Mouse (Mus musculus) lung, embryonic 15.5 days (tissue): ENCODE data around the gene Sik2. TPM values are rescaled to one million over a fixed set of nuclear protein-coding genes. Genes with fewer than 3 reads are reported as not detected.

Experiments
- ATAC-seq: fragments of 200-750 bp; cut with Nextera tagmentation; 2 replicates; pipeline ENCODE4 v1.8.0; 2017; ENCODE audit warnings: moderate number of reproducible peaks, borderline replicate concordance; ENCODE audit not compliant: low FRiP score, low TSS enrichment; ENCODE audit errors: extremely low read depth
- H3K27ac ChIP-seq: fragments of 300-500 bp; sonication (generic); 2 replicates; pipeline ENCODE4 v1.5.1; 2015; ENCODE audit warnings: moderate library complexity, mild to moderate bottlenecking, inconsistent platforms
- H3K27me3 ChIP-seq: fragments of 300-500 bp; sonication (generic); 2 replicates; pipeline ENCODE4 v1.6.1; 2015; ENCODE audit warnings: inconsistent platforms
- H3K36me3 ChIP-seq: fragments of 300-500 bp; sonication (generic); 2 replicates; pipeline ENCODE4 v1.6.1; 2015; ENCODE audit warnings: inconsistent platforms
- H3K4me1 ChIP-seq: fragments of 300-500 bp; sonication (generic); 2 replicates; pipeline ENCODE4 v1.6.1; 2015; ENCODE audit warnings: inconsistent platforms
- H3K4me2 ChIP-seq: fragments of 300-500 bp; sonication (generic); 2 replicates; pipeline ENCODE4 v1.6.1; 2015; ENCODE audit warnings: inconsistent platforms, mild to moderate bottlenecking, moderate library complexity
- H3K4me3 ChIP-seq: fragments of 300-500 bp; sonication (generic); 2 replicates; pipeline ENCODE4 v1.5.1; 2015; ENCODE audit warnings: mild to moderate bottlenecking, inconsistent platforms
- H3K9ac ChIP-seq: fragments of 300-500 bp; sonication (generic); 2 replicates; pipeline ENCODE4 v1.6.1; 2015; ENCODE audit warnings: inconsistent platforms
- H3K9me3 ChIP-seq: fragments of 300-500 bp; sonication (generic); 2 replicates; pipeline ENCODE4 v1.6.1; 2016; ENCODE audit warnings: inconsistent platforms
- WGBS: fragments of 180-500 bp; shearing (Covaris S2); methylation state at CpG from one replicate; pipeline ENCODE4 v1.1.7; 2015; 5-methylcytosine and 5-hydroxymethylcytosine counted together
- polyA plus RNA-seq: library from polyadenylated mRNA; unstranded; fragments of >200 nt; fragmentation: Nextera tagmentation; extraction: Ambion mirVana; gene quantifications from 2 replicates; pipeline ENCODE4 v1.2.1, GENCODE M21; 2015

Sik2 gene
- polyA plus RNA-seq, 1 experiment from 2014 or later: 14.5 TPM

DNA sequence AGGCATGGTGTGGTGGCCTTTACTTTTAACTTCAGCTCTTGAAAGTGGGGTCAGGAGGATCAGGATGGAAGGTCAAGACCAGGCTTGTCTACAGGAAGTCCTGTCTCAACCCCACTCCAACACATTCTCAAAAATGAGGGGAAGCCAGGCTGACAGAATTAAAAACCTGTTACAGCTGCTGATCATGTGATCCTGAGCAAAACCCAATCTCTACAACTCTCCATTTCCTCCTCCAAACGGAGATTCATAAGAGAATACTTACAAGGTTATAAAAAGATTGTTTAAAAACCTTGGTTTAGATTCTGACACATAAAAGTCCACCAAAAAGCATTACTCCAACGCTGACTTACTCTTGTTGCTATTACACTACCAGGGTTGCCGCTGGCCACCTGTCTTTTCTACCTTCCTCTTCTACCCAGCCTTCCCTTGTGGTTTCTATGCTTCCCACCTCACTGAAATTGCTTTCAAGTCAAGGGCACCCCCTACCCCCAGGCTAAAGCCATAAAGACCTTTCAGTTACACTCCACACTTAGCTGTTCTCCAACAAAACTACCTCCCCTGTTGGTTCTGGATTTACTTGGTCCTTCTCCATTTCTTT, 67.0 kb downstream of the Sik2 start:
- Histone ChIP-seq H3K27me3 (no peaks in the 10 kb centered on the region), H3K36me3 (no peaks in the 10 kb centered on the region), H3K4me3 (no peak overlapping the region), H3K9me3 (no peaks in the 10 kb centered on the region), H3K4me1 (no peaks in the 10 kb centered on the region), H3K27ac (no peak overlapping the region), H3K4me2 (no peak overlapping the region), H3K9ac (no peak overlapping the region)
- ATAC-seq: no peak
- WGBS: 71% methylated on average over 3 of the region's 3 CpGs

DNA sequence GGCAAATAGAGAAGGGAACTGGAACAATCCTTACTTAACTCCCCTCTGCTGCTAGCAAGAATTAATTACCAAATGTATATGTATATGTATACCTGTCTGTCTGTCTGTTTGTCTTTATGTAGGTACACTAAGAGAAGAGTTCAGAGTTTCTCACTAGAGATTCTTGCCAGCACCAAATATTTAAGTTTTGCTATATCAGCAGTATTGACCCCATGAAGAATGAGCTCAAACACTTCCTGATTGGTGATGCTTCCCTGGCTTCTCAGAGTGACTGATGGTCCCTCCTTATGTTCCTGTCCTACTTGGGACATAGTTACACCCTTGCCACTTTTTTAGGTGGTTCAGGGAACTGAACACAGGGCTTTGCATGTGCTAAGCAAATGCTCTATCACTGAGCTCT, 78.9 kb downstream of the Sik2 start:
- no peak overlapping the region for H3K27ac ChIP-seq
- no peak overlapping the region for H3K9ac ChIP-seq
- no peak overlapping the region for H3K4me3 ChIP-seq
- H3K36me3 ChIP-seq: peaks cover 10% of the 10 kb centered on the region; the same call in 1 of the 2 replicates
- H3K4me1 ChIP-seq: no peaks in the 10 kb centered on the region
- no peak overlapping the region for H3K4me2 ChIP-seq
- no peaks in the 10 kb centered on the region for H3K27me3 ChIP-seq
- ATAC-seq: no peak
- no peaks in the 10 kb centered on the region for H3K9me3 ChIP-seq

DNA sequence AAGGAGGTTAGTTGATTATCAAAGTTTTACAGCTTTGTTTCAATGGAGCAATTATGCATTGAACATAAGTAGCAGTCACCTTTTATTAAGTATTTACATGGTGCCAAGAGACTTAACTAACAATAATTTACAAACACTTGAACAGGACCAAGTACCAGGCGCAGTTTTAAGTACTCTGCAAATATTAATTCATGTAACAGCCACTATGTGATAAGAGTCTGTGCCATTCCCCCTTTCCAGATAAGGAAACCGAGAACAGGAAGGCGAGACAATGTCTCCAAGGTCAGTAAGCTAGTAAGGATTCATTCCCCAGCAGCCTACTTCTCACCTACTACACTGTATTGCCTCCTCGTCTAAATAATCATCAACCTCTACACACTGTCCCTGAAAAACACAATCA, 83.1 kb downstream of the Sik2 start:
- Histone ChIP-seq H3K4me2 (no peak overlapping the region), H3K4me3 (no peak overlapping the region), H3K9ac (no peak overlapping the region), H3K9me3 (no peaks in the 10 kb centered on the region), H3K27ac (no peak overlapping the region), H3K27me3 (no peaks in the 10 kb centered on the region), H3K4me1 (peaks cover 17% of the 10 kb centered on the region; the same call in 1 of the 2 replicates), H3K36me3 (no peaks in the 10 kb centered on the region)
- 47% methylated on average over 4 of the region's 4 CpGs for WGBS
- no peak for ATAC-seq

DNA sequence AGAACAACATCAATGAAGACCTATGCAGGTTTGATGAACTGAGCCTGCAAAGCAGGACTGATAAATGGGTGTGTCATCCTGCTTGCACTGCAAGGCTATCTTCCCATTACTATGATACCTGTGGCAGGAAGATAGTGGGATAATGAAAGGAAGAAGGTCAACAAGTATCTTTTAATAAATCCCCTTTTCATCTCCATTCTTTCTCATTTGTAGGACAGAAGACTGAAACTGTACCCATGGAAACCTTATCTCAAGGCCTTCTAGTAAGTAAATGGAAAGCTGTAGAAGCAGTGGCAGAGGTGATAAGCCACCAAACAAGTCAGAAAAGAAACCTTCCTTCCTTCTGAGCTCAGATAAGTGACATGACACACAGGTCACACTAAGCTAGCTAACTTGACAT, 84.4 kb downstream of the Sik2 start:
- H3K9ac ChIP-seq: no peak overlapping the region
- ATAC-seq: no peak
- peaks cover 20% of the 10 kb centered on the region; the same call in 1 of the 2 replicates for H3K4me1 ChIP-seq
- H3K27ac ChIP-seq: no peak overlapping the region
- no peaks in the 10 kb centered on the region for H3K9me3 ChIP-seq
- no peak overlapping the region for H3K4me2 ChIP-seq
- no peaks in the 10 kb centered on the region for H3K36me3 ChIP-seq
- peaks cover under 1% of the 10 kb centered on the region; the same call in 1 of the 2 replicates for H3K27me3 ChIP-seq
- no peak overlapping the region for H3K4me3 ChIP-seq

DNA sequence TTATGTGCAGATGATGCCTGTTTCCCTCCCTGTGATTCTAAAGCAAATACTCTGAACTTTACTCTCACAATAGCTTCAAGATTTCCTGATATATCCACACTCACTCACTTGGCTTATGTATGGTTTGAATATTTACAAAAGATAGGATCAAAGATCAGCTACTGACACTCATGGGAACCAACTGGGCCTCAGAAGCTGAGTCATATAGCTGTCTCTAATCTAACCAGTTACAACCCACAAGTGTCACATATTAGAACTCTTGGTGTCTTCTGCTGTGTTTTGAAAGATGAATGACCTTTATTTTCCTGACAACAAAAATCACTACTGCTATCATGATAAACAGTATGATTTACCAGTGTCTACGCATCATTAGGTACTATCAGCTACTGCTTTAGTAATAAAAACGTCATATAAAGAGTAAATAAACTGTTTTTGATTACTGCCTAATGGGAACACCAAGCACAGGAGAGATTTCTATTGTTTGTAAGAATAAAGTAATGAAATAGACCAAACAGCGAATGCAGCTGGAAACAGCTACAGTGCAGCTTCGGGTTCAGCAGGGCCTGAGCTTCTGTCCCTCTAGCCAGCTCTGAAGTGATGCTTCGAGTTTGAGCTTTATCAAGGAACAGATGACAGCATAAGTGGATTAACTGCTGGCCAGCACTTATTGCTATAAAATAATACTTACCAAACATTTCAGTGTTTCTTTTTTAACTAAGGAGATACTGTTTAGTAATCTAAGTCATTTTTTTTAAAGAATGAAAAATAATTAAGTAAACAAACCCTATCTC, 86.3 kb downstream of the Sik2 start:
- no peak for ATAC-seq

DNA sequence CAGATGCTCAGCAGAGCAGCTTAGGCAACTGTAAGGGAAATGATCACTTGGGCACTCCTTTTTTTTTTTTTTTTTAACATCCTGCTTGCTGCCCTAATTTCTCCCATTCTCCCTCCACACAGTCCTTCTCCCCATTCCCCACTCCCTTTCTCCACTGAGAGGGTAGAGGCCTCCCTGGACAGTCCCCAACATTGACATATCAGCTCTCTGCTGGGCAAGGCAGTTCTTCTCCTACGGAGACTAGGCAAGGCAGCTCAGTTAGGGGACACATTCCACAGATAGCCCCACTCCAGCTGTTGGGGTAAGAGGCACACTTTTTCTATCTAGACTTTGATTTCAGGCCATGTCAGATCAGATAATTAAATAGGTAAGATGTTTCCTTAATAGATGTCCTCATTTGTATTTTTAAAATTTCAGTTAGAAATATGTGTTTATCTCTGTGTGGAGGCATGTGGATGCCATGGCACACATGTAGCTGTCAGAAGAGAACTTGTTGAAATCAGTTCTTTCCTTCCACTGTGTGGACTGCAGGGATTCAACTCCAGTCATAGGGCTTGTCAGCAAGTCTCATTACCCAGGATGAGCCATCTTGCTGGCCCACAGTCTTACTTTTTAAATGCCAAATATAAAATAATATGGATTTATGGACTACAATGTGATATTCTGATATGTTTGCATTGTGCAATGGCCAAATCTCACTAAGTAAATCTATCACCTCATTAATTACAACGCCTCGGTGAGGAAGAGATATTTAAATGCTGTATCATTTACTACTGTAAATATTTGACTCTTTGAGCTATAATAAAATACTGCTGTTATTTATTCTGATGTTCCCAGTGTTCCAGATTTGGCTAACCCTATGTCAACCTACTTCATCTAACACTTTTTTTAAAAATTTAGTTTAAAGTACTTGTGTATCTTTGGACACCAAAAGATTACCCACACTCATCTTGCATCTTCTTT, 87.7 kb downstream of the Sik2 start:
- WGBS: 40% methylated on average over 3 of the region's 3 CpGs
- no peak overlapping the region for H3K4me3 ChIP-seq
- no peaks in the 10 kb centered on the region for H3K36me3 ChIP-seq
- peaks cover 11% of the 10 kb centered on the region; the same call in 1 of the 2 replicates for H3K27me3 ChIP-seq
- no peak overlapping the region for H3K9ac ChIP-seq
- H3K9me3 ChIP-seq: no peaks in the 10 kb centered on the region
- peaks cover 20% of the 10 kb centered on the region; the same call in 1 of the 2 replicates for H3K4me1 ChIP-seq
- H3K4me2 ChIP-seq: no peak overlapping the region
- H3K27ac ChIP-seq: no peak overlapping the region
- peak; percentile 77; the same call in 1 of the 2 replicates for ATAC-seq

More for the DNA sequence above, 86.3 kb downstream of the Sik2 start:
- no peak overlapping the region for H3K4me2 ChIP-seq
- peaks cover 20% of the 10 kb centered on the region; the same call in 1 of the 2 replicates for H3K4me1 ChIP-seq
- no peaks in the 10 kb centered on the region for H3K36me3 ChIP-seq
- no peak overlapping the region for H3K27ac ChIP-seq
- H3K27me3 ChIP-seq: peaks cover 11% of the 10 kb centered on the region; the same call in 1 of the 2 replicates
- no peak overlapping the region for H3K4me3 ChIP-seq
- no peaks in the 10 kb centered on the region for H3K9me3 ChIP-seq
- no peak overlapping the region for H3K9ac ChIP-seq
- WGBS: 39% methylated on average over 5 of the region's 5 CpGs

DNA sequence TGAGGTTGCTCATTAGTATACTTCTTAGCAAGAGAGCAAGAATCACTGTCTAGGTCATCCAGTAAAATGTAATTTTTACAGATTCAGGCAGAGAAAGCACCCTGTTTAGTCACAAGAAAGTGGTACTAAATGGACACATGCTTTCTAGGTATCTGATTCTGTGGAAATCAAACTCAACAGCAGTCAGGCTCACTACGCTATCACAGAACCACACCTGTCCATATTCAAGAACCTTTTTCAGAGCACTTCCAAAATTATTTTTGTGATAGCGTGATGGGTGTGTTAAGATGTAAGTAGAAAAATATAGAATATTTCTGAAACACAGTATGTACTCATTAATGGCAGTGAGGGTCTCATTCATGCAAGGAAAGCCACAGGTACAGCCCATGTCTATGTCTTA, 89.3 kb downstream of the Sik2 start:
- Histone ChIP-seq H3K9ac (no peak overlapping the region), H3K36me3 (no peaks in the 10 kb centered on the region), H3K27me3 (peaks cover 11% of the 10 kb centered on the region; the same call in 1 of the 2 replicates), H3K4me3 (no peak overlapping the region), H3K9me3 (no peaks in the 10 kb centered on the region), H3K27ac (no peak overlapping the region), H3K4me1 (peaks cover 20% of the 10 kb centered on the region; the same call in 1 of the 2 replicates), H3K4me2 (no peak overlapping the region)
- no peak for ATAC-seq
- 94% methylated on average over 2 of the region's 2 CpGs for WGBS

DNA sequence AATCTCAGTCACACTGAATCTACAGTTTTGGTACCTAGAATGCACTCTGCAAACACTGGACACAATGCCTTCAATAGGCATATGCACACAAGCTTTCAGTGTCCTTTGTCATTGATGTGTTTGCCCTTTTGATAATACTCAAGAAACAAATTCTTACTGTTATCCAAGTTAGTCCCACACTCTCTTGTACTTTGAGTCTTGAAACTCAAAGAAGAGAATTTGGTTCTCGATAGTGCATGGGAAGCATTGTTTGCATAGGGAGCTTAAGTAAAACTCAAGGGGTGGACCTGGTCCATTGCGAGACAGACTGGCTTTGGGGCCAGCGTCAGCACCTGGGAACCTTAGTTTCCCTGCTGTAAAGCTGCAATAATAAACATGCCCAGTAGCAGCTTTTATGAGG, 90.7 kb downstream of the Sik2 start:
- H3K9me3 ChIP-seq: no peaks in the 10 kb centered on the region
- no peak overlapping the region for H3K9ac ChIP-seq
- no peak overlapping the region for H3K4me2 ChIP-seq
- no peak overlapping the region for H3K4me3 ChIP-seq
- no peak for ATAC-seq
- peaks cover 11% of the 10 kb centered on the region; the same call in 1 of the 2 replicates for H3K27me3 ChIP-seq
- H3K27ac ChIP-seq: no peak overlapping the region
- no peaks in the 10 kb centered on the region for H3K36me3 ChIP-seq
- 52% methylated on average over 3 of the region's 3 CpGs for WGBS
- peaks cover 20% of the 10 kb centered on the region; the same call in 1 of the 2 replicates for H3K4me1 ChIP-seq

DNA sequence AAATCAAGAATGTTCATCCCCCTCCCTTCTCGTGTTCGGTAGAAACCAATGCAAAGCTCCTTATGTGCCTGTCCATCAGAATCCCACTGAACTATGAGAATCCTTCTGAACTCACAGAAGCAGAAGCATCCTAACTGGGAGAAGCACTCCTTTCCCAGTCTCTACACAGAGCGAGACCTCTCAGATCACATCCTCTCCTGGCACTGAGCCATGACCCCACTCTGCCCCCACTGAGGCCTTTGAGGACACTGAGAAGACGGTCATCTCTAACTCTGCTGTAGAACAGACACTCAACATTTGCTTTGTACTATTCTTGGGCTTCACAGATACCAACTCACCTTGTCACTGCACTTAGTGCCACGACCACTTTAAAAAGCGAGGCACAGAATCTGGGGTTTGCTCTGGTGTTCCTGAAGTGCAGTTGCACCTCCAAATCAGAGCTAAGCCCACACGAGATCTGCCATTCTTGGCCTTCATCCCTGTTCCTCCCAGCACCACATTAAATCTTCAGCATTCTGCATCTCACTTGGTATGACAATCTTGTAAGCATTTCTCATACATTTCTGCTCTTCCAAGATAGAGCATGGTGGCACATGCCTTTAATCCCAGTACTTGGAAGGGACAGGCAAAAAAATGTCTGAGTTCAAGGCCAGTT, 96.9 kb downstream of the Sik2 start:
- H3K4me3 ChIP-seq: no peak overlapping the region
- no peak overlapping the region for H3K9ac ChIP-seq
- H3K4me1 ChIP-seq: no peaks in the 10 kb centered on the region
- 67% methylated on average over 7 of the region's 7 CpGs for WGBS
- no peaks in the 10 kb centered on the region for H3K9me3 ChIP-seq
- H3K36me3 ChIP-seq: no peaks in the 10 kb centered on the region
- no peak overlapping the region for H3K27ac ChIP-seq
- H3K4me2 ChIP-seq: no peak overlapping the region
- no peaks in the 10 kb centered on the region for H3K27me3 ChIP-seq
- ATAC-seq: no peak

DNA sequence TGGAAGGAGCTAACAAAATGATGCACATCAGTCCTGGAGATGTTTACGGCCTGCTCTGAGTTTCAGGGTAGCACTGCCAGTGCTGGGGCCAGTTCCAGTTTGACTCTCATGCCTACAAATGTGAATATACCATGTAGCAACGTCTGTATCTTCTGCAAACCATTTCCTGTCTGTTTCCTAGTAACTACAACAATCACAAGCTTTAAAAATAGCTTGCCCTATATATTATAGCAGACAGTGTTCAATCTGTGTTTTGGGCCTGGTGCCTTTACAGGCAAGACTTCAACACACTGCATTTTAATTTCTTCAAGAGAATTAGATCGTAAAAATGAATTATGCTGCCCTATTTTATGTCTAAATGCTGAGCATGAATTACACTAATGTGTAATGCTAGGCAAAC, 103.6 kb downstream of the Sik2 start:
- Histone ChIP-seq H3K4me1 (no peaks in the 10 kb centered on the region), H3K4me3 (no peak overlapping the region), H3K27ac (no peak overlapping the region), H3K4me2 (no peak overlapping the region), H3K9me3 (no peaks in the 10 kb centered on the region), H3K27me3 (no peaks in the 10 kb centered on the region), H3K9ac (no peak overlapping the region), H3K36me3 (no peaks in the 10 kb centered on the region)
- ATAC-seq: no peak
- 69% methylated on average over 3 of the region's 3 CpGs for WGBS

DNA sequence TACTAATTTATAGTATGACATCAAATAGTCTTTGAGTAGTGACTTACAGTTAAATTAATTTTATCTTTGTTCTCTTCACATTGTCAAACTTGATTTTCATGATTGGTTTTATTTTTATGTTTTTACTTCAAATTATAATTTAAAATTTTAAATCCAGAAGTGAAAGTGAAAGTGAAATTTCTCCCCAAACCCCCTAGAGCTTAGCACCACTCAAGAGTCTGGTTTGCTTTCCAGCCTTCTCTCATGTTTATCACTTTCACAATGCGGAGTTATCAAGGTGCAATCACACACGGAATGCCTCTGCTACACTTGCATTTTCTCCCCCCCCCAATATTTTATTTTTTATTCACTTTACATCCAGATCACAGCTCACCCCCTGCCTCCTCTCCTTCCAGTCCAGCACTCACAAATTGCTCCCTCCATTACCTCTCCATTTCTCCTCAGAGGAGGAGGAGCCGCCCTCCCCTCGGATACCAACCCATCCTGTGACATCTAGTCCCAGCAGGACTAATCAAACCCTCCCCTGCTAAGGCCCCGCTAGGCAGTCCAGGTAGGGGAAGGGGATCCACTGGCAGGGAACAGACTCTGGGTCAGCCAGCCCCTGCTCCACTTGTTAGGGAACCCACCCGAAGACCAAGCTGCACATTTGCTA, 104.6 kb downstream of the Sik2 start:
- no peak for ATAC-seq
- 76% methylated on average over 6 of the region's 6 CpGs for WGBS

More for the DNA sequence above, 104.6 kb downstream of the Sik2 start:
- H3K9ac ChIP-seq: no peak overlapping the region
- H3K27me3 ChIP-seq: no peaks in the 10 kb centered on the region
- H3K4me2 ChIP-seq: no peak overlapping the region
- H3K9me3 ChIP-seq: no peaks in the 10 kb centered on the region
- no peak overlapping the region for H3K4me3 ChIP-seq
- no peaks in the 10 kb centered on the region; the same call in 1 of the 2 replicates for H3K36me3 ChIP-seq
- no peaks in the 10 kb centered on the region for H3K4me1 ChIP-seq
- no peak overlapping the region for H3K27ac ChIP-seq
